Mouse (Mus musculus) MEL (cell line): ENCODE data around the gene Brd7. TPM values are rescaled to one million over a fixed set of nuclear protein-coding genes. Genes with fewer than 3 reads are reported as not detected.

Experiments
- DNase-seq: peaks from one replicate; pipeline ENCODE4 v3.0.0; 2011; ENCODE audit warnings: low read depth, low spot score
- H3K27ac ChIP-seq: 2 replicates; pipeline ENCODE4 v1.5.1; 2012; ENCODE audit warnings: low read depth, mild to moderate bottlenecking, control low read depth, low read length, moderate library complexity; ENCODE audit not compliant: control insufficient read depth
- H3K27me3 ChIP-seq, 2 experiments: fragments of 150-350 bp in 1 of 2; sonication (generic) in 1 of 2; 2 replicates each; pipeline ENCODE4 v1.6.1; 2012; ENCODE audit warnings: low read length in 2 of 2, mild to moderate bottlenecking in 2 of 2, improper control_type of control experiment in 1 of 2, moderate library complexity in 1 of 2; ENCODE audit not compliant: insufficient read depth in 2 of 2, control insufficient read depth in 1 of 2
- H3K36me3 ChIP-seq, 2 experiments: 2 replicates each; pipeline ENCODE4 v1.6.1; 2012 to 2014; ENCODE audit warnings: low read length in 2 of 2, improper control_type of control experiment in 1 of 2, inconsistent platforms in 1 of 2, mild to moderate bottlenecking in 1 of 2; ENCODE audit not compliant: insufficient read depth in 2 of 2, control insufficient read depth in 1 of 2
- H3K4me1 ChIP-seq, 2 experiments: fragments of 150-350 bp in 1 of 2; sonication (generic) in 1 of 2; 2 replicates each; pipeline ENCODE4 v1.6.1; 2012; ENCODE audit warnings: low read length in 2 of 2, improper control_type of control experiment in 1 of 2, mild to moderate bottlenecking in 1 of 2; ENCODE audit not compliant: insufficient read depth in 2 of 2, control insufficient read depth in 1 of 2
- H3K4me3 ChIP-seq, 2 experiments: fragments of 150-350 bp in 1 of 2; sonication (generic) in 1 of 2; 2 replicates each; pipeline ENCODE4 v1.5.1; 2012; ENCODE audit warnings: low read depth in 2 of 2, low read length in 2 of 2, mild to moderate bottlenecking in 2 of 2, moderate library complexity in 2 of 2, control low read depth in 1 of 2, improper control_type of control experiment in 1 of 2; ENCODE audit not compliant: control insufficient read depth in 1 of 2, insufficient read depth in 1 of 2
- H3K79me2 ChIP-seq: 2 replicates; pipeline ENCODE4 v1.6.1; 2012; ENCODE audit warnings: mild to moderate bottlenecking, low read length, moderate library complexity; ENCODE audit not compliant: control insufficient read depth, poor library complexity, insufficient read depth
- H3K9ac ChIP-seq: 2 replicates; pipeline ENCODE4 v1.6.1; 2012; ENCODE audit warnings: low read depth, mild to moderate bottlenecking, control low read depth, low read length, moderate library complexity; ENCODE audit not compliant: control insufficient read depth, poor library complexity, severe bottlenecking
- H3K9me3 ChIP-seq: fragments of 150-350 bp; sonication (generic); replicated peaks from 2 replicates; pipeline ENCODE4 v1.6.1; 2012; ENCODE audit warnings: mild to moderate bottlenecking, low read length, improper control_type of control experiment, moderate library complexity; ENCODE audit not compliant: insufficient read depth
- CHD2 ChIP-seq: IDR thresholded peaks from 2 replicates; pipeline ENCODE4 v1.6.1; 2011; ENCODE audit warnings: low read length, improper control_type of control experiment
- CTCF ChIP-seq, 3 experiments: IDR thresholded peaks in 2 of 3; conservative IDR thresholded peaks in 1 of 3; 2 replicates each; pipeline ENCODE4 v1.5.1; 2011 to 2012; ENCODE audit warnings: low read length in 3 of 3, low read depth in 2 of 3, mild to moderate bottlenecking in 2 of 3, improper control_type of control experiment in 1 of 3, inconsistent platforms in 1 of 3, mixed read lengths in 1 of 3, moderate library complexity in 1 of 3; ENCODE audit not compliant: control insufficient read depth in 1 of 3, insufficient read depth in 1 of 3, poor library complexity in 1 of 3, severe bottlenecking in 1 of 3
- E2F4 ChIP-seq: IDR thresholded peaks from 2 replicates; pipeline ENCODE4 v1.6.1; 2011; ENCODE audit warnings: low read depth, low read length, improper control_type of control experiment, borderline replicate concordance
- ELF1 ChIP-seq: IDR thresholded peaks from 2 replicates; pipeline ENCODE4 v1.6.1; 2014; ENCODE audit warnings: low read depth, mild to moderate bottlenecking, inconsistent platforms, low read length, improper control_type of control experiment, moderate library complexity
- GATA1 ChIP-seq: IDR thresholded peaks from 2 replicates; pipeline ENCODE4 v1.6.1; 2011; ENCODE audit warnings: low read depth, low read length, improper control_type of control experiment
- HCFC1 ChIP-seq: IDR thresholded peaks from 2 replicates; pipeline ENCODE4 v1.6.1; 2012; ENCODE audit warnings: low read depth, mild to moderate bottlenecking, inconsistent platforms, low read length, improper control_type of control experiment, moderate library complexity
- KAT2A ChIP-seq: conservative IDR thresholded peaks from 2 replicates; pipeline ENCODE4 v1.6.1; 2012; ENCODE audit warnings: low read depth, low read length, improper control_type of control experiment, inconsistent platforms
- MYC ChIP-seq: IDR thresholded peaks from 2 replicates; pipeline ENCODE4 v1.6.1; 2011; ENCODE audit warnings: low read depth, mild to moderate bottlenecking, low read length, improper control_type of control experiment, moderate library complexity
- NELFE ChIP-seq: IDR thresholded peaks from 2 replicates; pipeline ENCODE4 v1.6.1; 2011; ENCODE audit warnings: low read depth, low read length, improper control_type of control experiment
- NRF1 ChIP-seq: IDR thresholded peaks from 2 replicates; pipeline ENCODE4 v1.6.1; 2014; ENCODE audit warnings: low read depth, mild to moderate bottlenecking, inconsistent platforms, low read length, improper control_type of control experiment, moderate library complexity; ENCODE audit not compliant: poor library complexity, insufficient read depth, severe bottlenecking
- POLR2AphosphoS2 ChIP-seq: IDR thresholded peaks from 2 replicates; pipeline ENCODE4 v1.6.1; 2011; ENCODE audit warnings: low read length, improper control_type of control experiment
- POLR2AphosphoS5 ChIP-seq: IDR thresholded peaks from 2 replicates; pipeline ENCODE4 v1.6.1; 2012; ENCODE audit warnings: low read depth, borderline replicate concordance, mild to moderate bottlenecking, inconsistent platforms, low read length, moderate library complexity, mixed read lengths
- RAD21 ChIP-seq: IDR thresholded peaks from 2 replicates; pipeline ENCODE4 v1.6.1; 2011; ENCODE audit warnings: mild to moderate bottlenecking, low read depth, low read length, improper control_type of control experiment
- RCOR1 ChIP-seq: IDR thresholded peaks from 2 replicates; pipeline ENCODE4 v1.6.1; 2012; ENCODE audit warnings: low read depth, mild to moderate bottlenecking, inconsistent platforms, low read length, improper control_type of control experiment
- SIN3A ChIP-seq: IDR thresholded peaks from 2 replicates; pipeline ENCODE4 v1.6.1; 2012; ENCODE audit warnings: low read length, improper control_type of control experiment, inconsistent platforms
- SMC3 ChIP-seq: IDR thresholded peaks from 2 replicates; pipeline ENCODE4 v1.6.1; 2011; ENCODE audit warnings: low read depth, low read length, improper control_type of control experiment
- TAL1 ChIP-seq: IDR thresholded peaks from 2 replicates; pipeline ENCODE4 v1.6.1; 2012; ENCODE audit warnings: mild to moderate bottlenecking, inconsistent platforms, low read length, moderate library complexity, mixed read lengths
- TBP ChIP-seq: IDR thresholded peaks from 2 replicates; pipeline ENCODE4 v1.8.0; 2011; ENCODE audit warnings: low read depth, low read length, improper control_type of control experiment
- UBTF ChIP-seq: IDR thresholded peaks from 2 replicates; pipeline ENCODE4 v1.6.1; 2012; ENCODE audit warnings: low read depth, mild to moderate bottlenecking, inconsistent platforms, low read length, improper control_type of control experiment, moderate library complexity, borderline replicate concordance; ENCODE audit not compliant: insufficient read depth
- USF2 ChIP-seq, 2 experiments: IDR thresholded peaks; 2 replicates each; pipeline ENCODE4 v1.6.1; 2011 to 2012; ENCODE audit warnings: improper control_type of control experiment in 2 of 2, low read length in 2 of 2, borderline replicate concordance in 1 of 2, inconsistent platforms in 1 of 2, low read depth in 1 of 2, mild to moderate bottlenecking in 1 of 2; ENCODE audit not compliant: insufficient read depth in 1 of 2
- ZC3H11A ChIP-seq: IDR thresholded peaks from 2 replicates; pipeline ENCODE4 v1.6.1; 2012; ENCODE audit warnings: low read depth, mild to moderate bottlenecking, inconsistent platforms, low read length, improper control_type of control experiment
- ZNF384 ChIP-seq: IDR thresholded peaks from 2 replicates; pipeline ENCODE4 v1.6.1; 2012; ENCODE audit warnings: low read depth, mild to moderate bottlenecking, inconsistent platforms, low read length, improper control_type of control experiment
- polyA plus RNA-seq, 2 experiments: library from polyadenylated mRNA; stranded (reverse) in 1 of 2; unstranded in 1 of 2; fragments of >175 nt in 1 of 2; fragments of >200 nt in 1 of 2; gene quantifications; 2 replicates each; pipeline versions ENCODE4 v1.2.1 to v1.2.4; 2012; ENCODE audit warnings: low replicate concordance in 2 of 2, low read depth in 1 of 2; ENCODE audit not compliant: insufficient read length in 2 of 2, insufficient read depth in 1 of 2, missing spikeins in 1 of 2
- total RNA-seq: library from RNA; depleted of rRNA; stranded (reverse); fragments of 300-350 nt; gene quantifications from 2 replicates; pipeline ENCODE4 v1.2.3, GENCODE M21; 2012

Brd7 gene
- total and polyA plus RNA-seq, 3 experiments = 40.0 to 192 (median 89.0) TPM

DNA sequence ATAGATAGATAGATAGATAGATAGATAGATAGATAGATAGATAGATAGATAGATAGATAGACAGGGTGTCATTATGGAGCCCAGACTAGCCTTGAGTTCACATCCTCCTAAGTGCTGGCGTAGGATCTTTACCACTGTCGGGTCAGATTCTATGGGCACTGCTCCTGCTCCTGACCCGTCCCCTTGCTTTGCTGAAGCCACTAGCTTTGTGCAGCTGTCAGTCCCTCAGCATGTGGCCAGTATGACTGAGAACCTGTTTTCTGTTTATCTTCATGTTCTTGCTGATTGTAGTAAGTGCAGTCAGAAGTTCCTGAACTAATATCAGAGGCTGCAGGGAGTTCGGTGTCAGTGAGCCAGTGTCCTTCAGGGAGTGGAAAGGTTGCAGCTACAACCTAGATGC lies 54.3 kb downstream of the Brd7 start:
- no peak for TF ChIP-seq KAT2A
- TF ChIP-seq ELF1 = no peak
- TF ChIP-seq RCOR1 = no peak
- no peak for TF ChIP-seq NELFE
- TF ChIP-seq SIN3A = no peak
- no peak for TF ChIP-seq CHD2
- TF ChIP-seq E2F4 = no peak
- no peak for TF ChIP-seq POLR2AphosphoS2
- TF ChIP-seq UBTF = no peak
- TF ChIP-seq ZC3H11A = no peak
- TF ChIP-seq USF2 (IDR thresholded peaks at IDR 0.05; ENCODE audit: borderline replicate concordance in 1 of 2, insufficient read depth in 1 of 2, low read depth in 1 of 2, low read length in 2 of 2) = no peak
- TF ChIP-seq MYC = no peak
- no peak for TF ChIP-seq TBP
- TF ChIP-seq POLR2AphosphoS5 = no peak
- TF ChIP-seq GATA1 = no peak
- no peak for TF ChIP-seq ZNF384
- TF ChIP-seq NRF1 = no peak
- TF ChIP-seq HCFC1 = no peak
- TF ChIP-seq TAL1 = no peak
- no peak overlapping the region for H3K9ac ChIP-seq
- no peak for DNase-seq
- no peak overlapping the region for H3K27ac ChIP-seq
- H3K27me3 ChIP-seq = no peaks in the 10 kb centered on the region
- H3K4me3 ChIP-seq = no peak overlapping the region
- H3K4me1 ChIP-seq = peaks cover 0 to 4% of the 10 kb centered on the region in 2 experiments; a peak in 1 of 4 replicates
- H3K36me3 ChIP-seq = peaks cover 8% of the 10 kb centered on the region in 2 experiments
- H3K79me2 ChIP-seq = peaks cover 13% of the 10 kb centered on the region
- no peaks in the 10 kb centered on the region for H3K9me3 ChIP-seq

- H3K9me3 ChIP-seq = no peaks in the 10 kb centered on the region
- no peaks in the 10 kb centered on the region for H3K27me3 ChIP-seq
- H3K36me3 ChIP-seq = peaks cover 8 to 12% of the 10 kb centered on the region in 2 experiments
- H3K27ac ChIP-seq = no peak overlapping the region
- peak; percentile 35 for DNase-seq
- peak; percentile 15 to 53 (median 32); a peak in 5 of 6 replicates for TF ChIP-seq CTCF (IDR thresholded peaks at IDR 0.05 in 2 of 3, conservative IDR thresholded peaks at IDR 0.05 in 1 of 3; ENCODE audit: control insufficient read depth in 1 of 3, insufficient read depth in 1 of 3, low read depth in 2 of 3, low read length in 3 of 3, poor library complexity in 1 of 3, severe bottlenecking in 1 of 3)
- TF ChIP-seq HCFC1 = no peak
- no peak for TF ChIP-seq NELFE
- peak; percentile 10; the same call in 1 of the 2 replicates for TF ChIP-seq RAD21
- peak; percentile 36; the same call in 1 of the 2 replicates for TF ChIP-seq SMC3
- peaks cover 25% of the 10 kb centered on the region for H3K79me2 ChIP-seq
- no peak overlapping the region for H3K4me3 ChIP-seq
- no peak overlapping the region for H3K9ac ChIP-seq
- H3K4me1 ChIP-seq = peaks cover 0 to 10% of the 10 kb centered on the region in 2 experiments; a peak in 1 of 4 replicates
Observed at GRCm38 (mm10) chr8:88306511-88306910, 55.5 kb downstream of the Brd7 start.
